Mouse (Mus musculus): ENCODE measurements around the gene Ntn4. TPM values are rescaled to one million over a fixed set of nuclear protein-coding genes. Genes with fewer than 3 reads are reported as not detected.
A peak's percentile ranks its signal among the peaks of the same experiment; 100 is the strongest.

Gene Ntn4
- polyA plus RNA-seq, 1 experiment from 2014 or later, result 0.65 TPM

- whole genome bisulfite sequencing, result 61% methylated on average over 5 of the region's 5 CpGs
- Histone ChIP-seq H3K27me3 (replicated peaks; ENCODE audit: control insufficient read depth, insufficient read depth, low read length) (no peaks in the 10 kb centered on the region), H3K27ac (ENCODE audit: low read depth) (no peak overlapping the region), H3K9ac (ENCODE audit: low read length) (no peak overlapping the region), H3K4me1 (replicated peaks; ENCODE audit: control insufficient read depth, insufficient read depth, low read length) (no peaks in the 10 kb centered on the region), H3K36me3 (ENCODE audit: control insufficient read depth, insufficient read depth, low read length) (no peaks in the 10 kb centered on the region), H3K4me3 (ENCODE audit: low read depth, low read length) (no peak overlapping the region), H3K4me2 (ENCODE audit: low read length) (no peak overlapping the region), H3K9me3 (ENCODE audit: control insufficient read depth, low read length) (no peaks in the 10 kb centered on the region)
- ATAC-seq (replicated peaks; ENCODE audit: low FRiP score, low TSS enrichment, low read depth) (no peak), DNase-seq (ENCODE audit: low spot score) (no peak)
Measured at GRCm38 (mm10) chr10:93662018-93662417, 21.5 kb downstream of the Ntn4 start.

GRCm38 (mm10) chr10:93666222-93666621, 25.7 kb downstream of the Ntn4 start:
- Histone ChIP-seq H3K27me3 (replicated peaks; ENCODE audit: control insufficient read depth, insufficient read depth, low read length) (no peaks in the 10 kb centered on the region), H3K9me3 (ENCODE audit: control insufficient read depth, low read length) (no peaks in the 10 kb centered on the region), H3K4me3 (ENCODE audit: low read depth, low read length) (no peak overlapping the region), H3K36me3 (ENCODE audit: control insufficient read depth, insufficient read depth, low read length) (no peaks in the 10 kb centered on the region), H3K4me1 (replicated peaks; ENCODE audit: control insufficient read depth, insufficient read depth, low read length) (no peaks in the 10 kb centered on the region), H3K4me2 (ENCODE audit: low read length) (no peak overlapping the region), H3K9ac (ENCODE audit: low read length) (no peak overlapping the region), H3K27ac (ENCODE audit: low read depth) (no peak overlapping the region)
- DNase-seq (ENCODE audit: low spot score) (no peak), ATAC-seq (replicated peaks; ENCODE audit: low FRiP score, low TSS enrichment, low read depth) (no peak; the same call in 1 of the 2 replicates)
- WGBS, result 68% methylated on average over 2 of the region's 2 CpGs

- no peak overlapping the region for H3K4me2 ChIP-seq (ENCODE audit: low read length)
- no peaks in the 10 kb centered on the region for H3K4me1 ChIP-seq (replicated peaks; ENCODE audit: control insufficient read depth, insufficient read depth, low read length)
- H3K9ac ChIP-seq (ENCODE audit: low read length), result no peak overlapping the region
- 65% methylated on average over 3 of the region's 3 CpGs for WGBS
- no peak overlapping the region for H3K27ac ChIP-seq (ENCODE audit: low read depth)
- H3K4me3 ChIP-seq (ENCODE audit: low read depth, low read length), result no peak overlapping the region
- H3K27me3 ChIP-seq (replicated peaks; ENCODE audit: control insufficient read depth, insufficient read depth, low read length), result no peaks in the 10 kb centered on the region
- H3K9me3 ChIP-seq (ENCODE audit: control insufficient read depth, low read length), result no peaks in the 10 kb centered on the region
- ATAC-seq (replicated peaks; ENCODE audit: low FRiP score, low TSS enrichment, low read depth) (no peak), DNase-seq (ENCODE audit: low spot score) (no peak)
- no peaks in the 10 kb centered on the region for H3K36me3 ChIP-seq (ENCODE audit: control insufficient read depth, insufficient read depth, low read length)
Measured at GRCm38 (mm10) chr10:93666996-93667395, 26.5 kb downstream of the Ntn4 start.

- Histone ChIP-seq H3K9me3 (ENCODE audit: control insufficient read depth, low read length) (no peaks in the 10 kb centered on the region; the same call in 1 of the 2 replicates), H3K4me1 (replicated peaks; ENCODE audit: control insufficient read depth, insufficient read depth, low read length) (no peaks in the 10 kb centered on the region), H3K27me3 (replicated peaks; ENCODE audit: control insufficient read depth, insufficient read depth, low read length) (no peaks in the 10 kb centered on the region), H3K27ac (ENCODE audit: low read depth) (no peak overlapping the region), H3K4me3 (ENCODE audit: low read depth, low read length) (no peak overlapping the region), H3K9ac (ENCODE audit: low read length) (no peak overlapping the region), H3K4me2 (ENCODE audit: low read length) (peak overlapping the region; percentile 1; the same call in 1 of the 2 replicates), H3K36me3 (ENCODE audit: control insufficient read depth, insufficient read depth, low read length) (no peaks in the 10 kb centered on the region)
- no peak for DNase-seq (ENCODE audit: low spot score)
- ATAC-seq (replicated peaks; ENCODE audit: low FRiP score, low TSS enrichment, low read depth), result no peak
- 60% methylated on average over 22 of the region's 22 CpGs for WGBS
Measured at GRCm38 (mm10) chr10:93672646-93673479, 32.4 kb downstream of the Ntn4 start.

- no peak overlapping the region for H3K9ac ChIP-seq (ENCODE audit: low read length)
- H3K27ac ChIP-seq (ENCODE audit: low read depth), result no peak overlapping the region
- DNase-seq (ENCODE audit: low spot score) (no peak), ATAC-seq (replicated peaks; ENCODE audit: low FRiP score, low TSS enrichment, low read depth) (peak; percentile 53; the same call in 1 of the 2 replicates)
- H3K9me3 ChIP-seq (ENCODE audit: control insufficient read depth, low read length), result no peaks in the 10 kb centered on the region; the same call in 1 of the 2 replicates
- H3K4me1 ChIP-seq (replicated peaks; ENCODE audit: control insufficient read depth, insufficient read depth, low read length), result no peaks in the 10 kb centered on the region
- peak overlapping the region; percentile 27 for H3K4me2 ChIP-seq (ENCODE audit: low read length)
- WGBS, result 31% methylated on average over 19 of the region's 19 CpGs
- H3K27me3 ChIP-seq (replicated peaks; ENCODE audit: control insufficient read depth, insufficient read depth, low read length), result no peaks in the 10 kb centered on the region
- no peak overlapping the region for H3K4me3 ChIP-seq (ENCODE audit: low read depth, low read length)
- H3K36me3 ChIP-seq (ENCODE audit: control insufficient read depth, insufficient read depth, low read length), result no peaks in the 10 kb centered on the region
Measured at GRCm38 (mm10) chr10:93679191-93680007, 38.9 kb downstream of the Ntn4 start.

GRCm38 (mm10) chr10:93680680-93681377, 40.3 kb downstream of the Ntn4 start:
- Histone ChIP-seq H3K9me3 (ENCODE audit: control insufficient read depth, low read length) (no peaks in the 10 kb centered on the region), H3K4me2 (ENCODE audit: low read length) (no peak overlapping the region), H3K36me3 (ENCODE audit: control insufficient read depth, insufficient read depth, low read length) (no peaks in the 10 kb centered on the region), H3K27me3 (replicated peaks; ENCODE audit: control insufficient read depth, insufficient read depth, low read length) (no peaks in the 10 kb centered on the region), H3K27ac (ENCODE audit: low read depth) (no peak overlapping the region), H3K9ac (ENCODE audit: low read length) (no peak overlapping the region), H3K4me1 (replicated peaks; ENCODE audit: control insufficient read depth, insufficient read depth, low read length) (no peaks in the 10 kb centered on the region), H3K4me3 (ENCODE audit: low read depth, low read length) (no peak overlapping the region)
- no peak for DNase-seq (ENCODE audit: low spot score)
- no peak for ATAC-seq (replicated peaks; ENCODE audit: low FRiP score, low TSS enrichment, low read depth)
- WGBS, result 77% methylated on average over 6 of the region's 6 CpGs

- WGBS, result 68% methylated on average over 18 of the region's 18 CpGs
- DNase-seq (ENCODE audit: low spot score) (no peak), ATAC-seq (replicated peaks; ENCODE audit: low FRiP score, low TSS enrichment, low read depth) (peak; percentile 72)
- Histone ChIP-seq H3K9ac (ENCODE audit: low read length) (no peak overlapping the region), H3K36me3 (ENCODE audit: control insufficient read depth, insufficient read depth, low read length) (no peaks in the 10 kb centered on the region), H3K4me3 (ENCODE audit: low read depth, low read length) (no peak overlapping the region), H3K9me3 (ENCODE audit: control insufficient read depth, low read length) (no peaks in the 10 kb centered on the region), H3K27me3 (replicated peaks; ENCODE audit: control insufficient read depth, insufficient read depth, low read length) (no peaks in the 10 kb centered on the region), H3K27ac (ENCODE audit: low read depth) (no peak overlapping the region), H3K4me2 (ENCODE audit: low read length) (no peak overlapping the region), H3K4me1 (replicated peaks; ENCODE audit: control insufficient read depth, insufficient read depth, low read length) (no peaks in the 10 kb centered on the region)
Measured at GRCm38 (mm10) chr10:93682185-93682747, 41.8 kb downstream of the Ntn4 start.

- Histone ChIP-seq H3K27me3 (replicated peaks; ENCODE audit: control insufficient read depth, insufficient read depth, low read length) (no peaks in the 10 kb centered on the region), H3K36me3 (ENCODE audit: control insufficient read depth, insufficient read depth, low read length) (no peaks in the 10 kb centered on the region), H3K4me3 (ENCODE audit: low read depth, low read length) (no peak overlapping the region), H3K4me2 (ENCODE audit: low read length) (no peak overlapping the region), H3K9ac (ENCODE audit: low read length) (no peak overlapping the region), H3K4me1 (replicated peaks; ENCODE audit: control insufficient read depth, insufficient read depth, low read length) (no peaks in the 10 kb centered on the region), H3K9me3 (ENCODE audit: control insufficient read depth, low read length) (no peaks in the 10 kb centered on the region), H3K27ac (ENCODE audit: low read depth) (no peak overlapping the region)
- ATAC-seq (replicated peaks; ENCODE audit: low FRiP score, low TSS enrichment, low read depth), result no peak
- WGBS, result 89% methylated on average over 7 of the region's 7 CpGs
- DNase-seq (ENCODE audit: low spot score), result no peak
Measured at GRCm38 (mm10) chr10:93683185-93683584, 42.7 kb downstream of the Ntn4 start.
